Mouse (Mus musculus) T-helper 1 cell (primary cell): ENCODE results near the gene Dpy19l3.

Experiments
- in situ Hi-C: fragments of 300-600 bp; cut with MboI, MseI; formaldehyde crosslinking; loops from one replicate; pipeline ENCODE4 v1.15.1; 2025; ENCODE audit warnings: high pct_unique_total_duplicates

The Dpy19l3 gene

GRCm38 (mm10) chr7:35692641-35693040 lies 61.6 kb downstream of the Dpy19l3 start:
- in situ Hi-C loops: no loop called here

- in situ Hi-C loops: no loop called here
These were observed 62.1 kb downstream of the Dpy19l3 start for GRCm38 (mm10) chr7:35692117-35692516.

- in situ Hi-C loops: loop anchor here (5.0 kb wide), 1 partner anchor 168 kb away; no protein-coding TSS in a partner anchor
These were observed 65.4 kb downstream of the Dpy19l3 start for GRCm38 (mm10) chr7:35688781-35689349.

- in situ Hi-C loops: loop anchor here (5.0 kb wide), 1 partner anchor 169 kb away; no protein-coding TSS in a partner anchor
These were observed 66.0 kb downstream of the Dpy19l3 start for GRCm38 (mm10) chr7:35688276-35688675.

- in situ Hi-C loops: loop anchor here (5.0 kb wide), 1 partner anchor 170 kb away; no protein-coding TSS in a partner anchor
These were observed 67.0 kb downstream of the Dpy19l3 start for GRCm38 (mm10) chr7:35687229-35687628.

- in situ Hi-C loops: loop anchor here (5.0 kb wide), 1 partner anchor 171 kb away; no protein-coding TSS in a partner anchor
These were observed 67.5 kb downstream of the Dpy19l3 start for GRCm38 (mm10) chr7:35686756-35687155.

- in situ Hi-C loops: loop anchor here (5.0 kb wide), 1 partner anchor 171 kb away; no protein-coding TSS in a partner anchor
These were observed 68.0 kb downstream of the Dpy19l3 start for GRCm38 (mm10) chr7:35686216-35686615.

GRCm38 (mm10) chr7:35683409-35684122 lies 70.7 kb downstream of the Dpy19l3 start:
- in situ Hi-C loops: no loop called here

GRCm38 (mm10) chr7:35681559-35681958 lies 72.7 kb downstream of the Dpy19l3 start:
- in situ Hi-C loops: no loop called here

- in situ Hi-C loops: no loop called here
These were observed 75.3 kb downstream of the Dpy19l3 start for GRCm38 (mm10) chr7:35678976-35679375.

GRCm38 (mm10) chr7:35668066-35669041 lies 85.9 kb downstream of the Dpy19l3 start:
- in situ Hi-C loops: loop anchor here (25.0 kb wide), 1 partner anchor 1694 kb away; no protein-coding TSS in a partner anchor

- in situ Hi-C loops: loop anchor here (25.0 kb wide), 1 partner anchor 1698 kb away; no protein-coding TSS in a partner anchor
These were observed 90.4 kb downstream of the Dpy19l3 start for GRCm38 (mm10) chr7:35663790-35664376.

- in situ Hi-C loops: loop anchor here (25.0 kb wide), 1 partner anchor 1703 kb away; no protein-coding TSS in a partner anchor
These were observed 95.1 kb downstream of the Dpy19l3 start for GRCm38 (mm10) chr7:35659173-35659572.

- in situ Hi-C loops: loop anchor here (25.0 kb wide), 1 partner anchor 1704 kb away; no protein-coding TSS in a partner anchor
These were observed 96.4 kb downstream of the Dpy19l3 start for GRCm38 (mm10) chr7:35657829-35658228.

- in situ Hi-C loops: loop anchor here (25.0 kb wide), 1 partner anchor 1711 kb away; no protein-coding TSS in a partner anchor
These were observed 102.5 kb downstream of the Dpy19l3 start for GRCm38 (mm10) chr7:35651583-35652270.

GRCm38 (mm10) chr7:35650716-35651410 lies 103.4 kb downstream of the Dpy19l3 start:
- in situ Hi-C loops: loop anchor here (25.0 kb wide), 1 partner anchor 1711 kb away; no protein-coding TSS in a partner anchor

- in situ Hi-C loops: no loop called here
These were observed 105.2 kb downstream of the Dpy19l3 start for GRCm38 (mm10) chr7:35649071-35649470.

- in situ Hi-C loops: no loop called here
These were observed 105.8 kb downstream of the Dpy19l3 start for GRCm38 (mm10) chr7:35648239-35649069.
